Mouse (Mus musculus): ENCODE results near the gene C2cd5.

Gene C2cd5

GRCm38 (mm10) chr6:143073476-143073875 lies 26.5 kb downstream of the C2cd5 start:
- no peak for DNase-seq (ENCODE audit: low spot score)

- DNase-seq (ENCODE audit: low spot score) = no peak
Measured at GRCm38 (mm10) chr6:143072412-143073014, 27.4 kb downstream of the C2cd5 start.

GRCm38 (mm10) chr6:143070736-143071135 lies 29.2 kb downstream of the C2cd5 start:
- no peak for DNase-seq (ENCODE audit: low spot score)

- no peak for DNase-seq (ENCODE audit: low spot score)
Measured at GRCm38 (mm10) chr6:143070019-143070418, 29.9 kb downstream of the C2cd5 start.

GRCm38 (mm10) chr6:143069606-143070005 lies 30.3 kb downstream of the C2cd5 start:
- DNase-seq (ENCODE audit: low spot score) = no peak

GRCm38 (mm10) chr6:143068181-143068915 lies 31.6 kb downstream of the C2cd5 start:
- peak; percentile 39 for DNase-seq (ENCODE audit: low spot score)

GRCm38 (mm10) chr6:143067654-143068053 lies 32.3 kb downstream of the C2cd5 start:
- DNase-seq (ENCODE audit: low spot score) = no peak

GRCm38 (mm10) chr6:143066859-143067258 lies 33.1 kb downstream of the C2cd5 start:
- DNase-seq (ENCODE audit: low spot score) = peak; percentile 35

- no peak for DNase-seq (ENCODE audit: low spot score)
Measured at GRCm38 (mm10) chr6:143064047-143064446, 35.9 kb downstream of the C2cd5 start.

GRCm38 (mm10) chr6:143057601-143058000 lies 42.3 kb downstream of the C2cd5 start:
- DNase-seq (ENCODE audit: low spot score) = no peak

GRCm38 (mm10) chr6:143051566-143051965 lies 48.4 kb downstream of the C2cd5 start:
- no peak for DNase-seq (ENCODE audit: low spot score)

GRCm38 (mm10) chr6:143049791-143050555 lies 50.0 kb downstream of the C2cd5 start:
- no peak for DNase-seq (ENCODE audit: low spot score)

- DNase-seq (ENCODE audit: low spot score) = no peak
Measured at GRCm38 (mm10) chr6:143049117-143049516, 50.8 kb downstream of the C2cd5 start.

- DNase-seq (ENCODE audit: low spot score) = no peak
Measured at GRCm38 (mm10) chr6:143047538-143048258, 52.2 kb downstream of the C2cd5 start.

- DNase-seq (ENCODE audit: low spot score) = no peak
Measured at GRCm38 (mm10) chr6:143041578-143041977, 58.4 kb downstream of the C2cd5 start.

- DNase-seq (ENCODE audit: low spot score) = peak; percentile 2
Measured at GRCm38 (mm10) chr6:143035261-143035660, 64.7 kb downstream of the C2cd5 start.

- no peak for DNase-seq (ENCODE audit: low spot score)
Measured at GRCm38 (mm10) chr6:143034503-143034902, 65.4 kb downstream of the C2cd5 start.

- no peak for DNase-seq (ENCODE audit: low spot score)
Measured at GRCm38 (mm10) chr6:143030521-143030920, 69.4 kb downstream of the C2cd5 start.

GRCm38 (mm10) chr6:143027896-143028295 lies 72.0 kb downstream of the C2cd5 start:
- DNase-seq (ENCODE audit: low spot score) = no peak

- DNase-seq (ENCODE audit: low spot score) = no peak
Measured at GRCm38 (mm10) chr6:143027402-143027801, 72.5 kb downstream of the C2cd5 start.

GRCm38 (mm10) chr6:143023691-143024090 lies 76.2 kb downstream of the C2cd5 start:
- no peak for DNase-seq (ENCODE audit: low spot score)

- DNase-seq (ENCODE audit: low spot score) = no peak
Measured at GRCm38 (mm10) chr6:143021756-143022155, 78.2 kb downstream of the C2cd5 start.
